Mouse (Mus musculus): ENCODE measurements at regions not wholly inside any gene's neighbourhood (a gene's known extent, or its start where the extent isn't known, plus 50 kb on each side); places are given as distances from the start of the nearest gene placed in this dataset.
"Not testable (repeated sequence)": the region's sequence is repeated elsewhere in the genome, so short reads cannot be mapped to it uniquely, and the experiment has no call there.

GRCm38 (mm10) chr13:45130516-45131249 lies 52.2 kb downstream of the Gm9817 start:
- intact Hi-C loops (cut with DNase I), result no loop called here
- DNase-seq (ENCODE audit: extremely low spot score in 1 of 2, low spot score in 2 of 2), result no peak

- DNase-seq (ENCODE audit: extremely low spot score in 1 of 2, low spot score in 2 of 2), result no peak
- intact Hi-C loops (cut with DNase I), result no loop called here
Measured at GRCm38 (mm10) chr13:45140616-45141015, 62.1 kb downstream of the Gm9817 start.

- intact Hi-C loops (cut with DNase I), result loop anchor here (5.0 kb wide), 1 partner anchor 98 kb away; no protein-coding TSS in a partner anchor
- no peak for DNase-seq (ENCODE audit: extremely low spot score in 1 of 2, low spot score in 2 of 2)
Measured at GRCm38 (mm10) chr13:45145129-45145528, 66.6 kb downstream of the Gm9817 start.

- intact Hi-C loops (cut with DNase I), result no loop called here
- DNase-seq (ENCODE audit: extremely low spot score in 1 of 2, low spot score in 2 of 2), result no peak
Measured at GRCm38 (mm10) chr13:45156223-45156622, 77.7 kb downstream of the Gm9817 start.

GRCm38 (mm10) chr13:45156982-45157381 lies 78.5 kb downstream of the Gm9817 start:
- DNase-seq (ENCODE audit: extremely low spot score in 1 of 2, low spot score in 2 of 2), result no peak
- intact Hi-C loops (cut with DNase I), result no loop called here

GRCm38 (mm10) chr13:45160281-45160680 lies 81.8 kb downstream of the Gm9817 start:
- DNase-seq (ENCODE audit: extremely low spot score in 1 of 2, low spot score in 2 of 2), result no peak
- intact Hi-C loops (cut with DNase I), result loop anchor here (10.0 kb wide), 1 partner anchor 315 kb away; no protein-coding TSS in a partner anchor

GRCm38 (mm10) chr13:45164001-45164778 lies 85.7 kb downstream of the Gm9817 start:
- intact Hi-C loops (cut with DNase I), result loop anchor here (10.0 kb wide), 1 partner anchor 311 kb away; no protein-coding TSS in a partner anchor

GRCm38 (mm10) chr13:45165159-45165558 lies 86.7 kb downstream of the Gm9817 start:
- intact Hi-C loops (cut with DNase I), result loop anchor here (10.0 kb wide), 1 partner anchor 310 kb away; no protein-coding TSS in a partner anchor
- DNase-seq (ENCODE audit: extremely low spot score in 1 of 2, low spot score in 2 of 2), result no peak

More at GRCm38 (mm10) chr13:45164001-45164778, 85.7 kb downstream of the Gm9817 start:
- no peak for DNase-seq (ENCODE audit: extremely low spot score in 1 of 2, low spot score in 2 of 2)

GRCm38 (mm10) chr13:45169716-45170115 lies 91.2 kb downstream of the Gm9817 start:
- intact Hi-C loops (cut with DNase I), result loop anchor here (10.0 kb wide), 1 partner anchor 305 kb away; no protein-coding TSS in a partner anchor
- DNase-seq (ENCODE audit: extremely low spot score in 1 of 2, low spot score in 2 of 2), result no peak

GRCm38 (mm10) chr13:45173139-45173538 lies 94.6 kb downstream of the Gm9817 start:
- intact Hi-C loops (cut with DNase I), result no loop called here
- DNase-seq (ENCODE audit: extremely low spot score in 1 of 2, low spot score in 2 of 2), result no peak

- not testable (repeated sequence) for DNase-seq (ENCODE audit: extremely low spot score in 1 of 2, low spot score in 2 of 2)
Measured at GRCm38 (mm10) chr13:45175711-45176205, 97.3 kb downstream of the Gm9817 start.

GRCm38 (mm10) chr13:45181529-45182230 lies 103.2 kb downstream of the Gm9817 start:
- intact Hi-C loops (cut with DNase I), result no loop called here
- DNase-seq (ENCODE audit: extremely low spot score in 1 of 2, low spot score in 2 of 2), result no peak

More at GRCm38 (mm10) chr13:45175711-45176205, 97.3 kb downstream of the Gm9817 start:
- intact Hi-C loops (cut with DNase I), result not testable (repeated sequence)

- intact Hi-C loops (cut with DNase I), result no loop called here
- DNase-seq (ENCODE audit: extremely low spot score in 1 of 2, low spot score in 2 of 2), result no peak
Measured at GRCm38 (mm10) chr13:45189389-45189788, 110.9 kb downstream of the Gm9817 start.

GRCm38 (mm10) chr13:45190151-45190550 lies 111.7 kb downstream of the Gm9817 start:
- DNase-seq (ENCODE audit: extremely low spot score in 1 of 2, low spot score in 2 of 2), result no peak
- intact Hi-C loops (cut with DNase I), result no loop called here

- DNase-seq (ENCODE audit: extremely low spot score in 1 of 2, low spot score in 2 of 2), result no peak
- intact Hi-C loops (cut with DNase I), result no loop called here
Measured at GRCm38 (mm10) chr13:45192079-45192478, 113.6 kb downstream of the Gm9817 start.

- no peak for DNase-seq (ENCODE audit: extremely low spot score in 1 of 2, low spot score in 2 of 2)
Measured at GRCm38 (mm10) chr13:45195562-45195961, 117.1 kb downstream of the Gm9817 start.

GRCm38 (mm10) chr13:45196363-45196762 lies 117.9 kb downstream of the Gm9817 start:
- DNase-seq (ENCODE audit: extremely low spot score in 1 of 2, low spot score in 2 of 2), result no peak

More at GRCm38 (mm10) chr13:45195562-45195961, 117.1 kb downstream of the Gm9817 start:
- intact Hi-C loops (cut with DNase I), result no loop called here

GRCm38 (mm10) chr13:45200511-45201120 lies 122.1 kb downstream of the Gm9817 start:
- intact Hi-C loops (cut with DNase I), result no loop called here
- no peak for DNase-seq (ENCODE audit: extremely low spot score in 1 of 2, low spot score in 2 of 2)

More at GRCm38 (mm10) chr13:45196363-45196762, 117.9 kb downstream of the Gm9817 start:
- intact Hi-C loops (cut with DNase I), result no loop called here

Measured in left cerebral cortex, postnatal 10 days (tissue).